Comparison of ENCODE assay signal across 8 mouse cellular contexts in the genomic region with DNA sequence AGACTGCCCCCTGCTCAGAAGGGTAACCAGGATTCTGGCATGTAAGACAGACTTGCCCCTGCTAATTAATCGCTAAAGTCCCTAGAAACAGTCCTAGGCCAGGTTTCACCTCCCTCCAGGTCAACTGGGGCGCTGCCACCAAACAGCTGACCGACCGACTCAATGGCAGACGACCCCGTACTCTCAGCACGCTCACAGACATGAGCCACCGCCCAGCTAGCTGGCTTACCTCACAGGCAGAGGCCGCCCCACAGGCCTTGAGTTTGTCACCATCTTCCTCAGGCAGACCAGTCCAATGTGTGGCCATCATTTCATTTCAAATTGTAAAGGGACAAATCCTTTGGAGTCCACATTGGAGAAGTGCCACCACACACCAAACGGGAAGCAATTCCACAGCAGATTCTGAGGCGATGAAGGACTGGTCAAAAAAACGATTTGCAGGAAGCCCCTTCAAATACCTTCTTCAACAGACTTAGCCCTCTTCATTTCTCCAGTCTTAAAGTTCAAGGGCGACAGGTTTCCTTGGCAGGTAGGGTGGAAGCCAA. TPM values are rescaled to one million over a fixed set of nuclear protein-coding genes. Genes with fewer than 3 reads are reported as not detected.
A peak's percentile ranks its signal among the peaks of the same experiment; 100 is the strongest.
DNase-seq lines count a peak whose midpoint lies in the region; ATAC-seq and TF ChIP-seq lines count a peak whose summit lies in the region.

No protein-coding gene starts in this region.

- ATAC-seq in midbrain, embryonic 13.5 days, result no peak
- no peak for ATAC-seq in stomach, embryonic 14.5 days (ENCODE audit: insufficient number of reproducible peaks, insufficient read depth, low FRiP score, low read depth)

- no peak for DNase-seq in layer of hippocampus, adult 2 months (ENCODE audit: low spot score in 2 of 2)
- no peak for DNase-seq in layer of hippocampus, postnatal 14 days (ENCODE audit: low spot score in 2 of 2)
- DNase-seq in adrenal gland, postnatal 10 days, result peak; percentile 63
- DNase-seq in heart, postnatal 14 days, result peak; percentile 48 to 64
- DNase-seq in left cerebral cortex, postnatal 4 days, result peak; percentile 51

- no peak for TF ChIP-seq POLR2A in embryonic fibroblast, embryonic 13.5 days (IDR thresholded peaks at IDR 0.05; ENCODE audit: low read depth, low read length)

- H3K9me3 ChIP-seq in midbrain, embryonic 13.5 days, result no peaks in the 10 kb centered on the region
- H3K9me3 ChIP-seq in stomach, embryonic 14.5 days (ENCODE audit: control insufficient read depth, low read depth, low read length), result no peaks in the 10 kb centered on the region

- no peaks in the 10 kb centered on the region for H3K36me3 ChIP-seq in midbrain, embryonic 13.5 days
- H3K36me3 ChIP-seq in stomach, embryonic 14.5 days (ENCODE audit: control insufficient read depth, insufficient read depth, low read length), result no peaks in the 10 kb centered on the region

- peak overlapping the region; percentile 96 for H3K27ac ChIP-seq in layer of hippocampus, adult 2 months
- H3K27ac ChIP-seq in embryonic fibroblast, embryonic 13.5 days (ENCODE audit: insufficient read depth, low read length), result peak overlapping the region; percentile 36
- peak overlapping the region; percentile 100 for H3K27ac ChIP-seq in midbrain, embryonic 13.5 days
- peak overlapping the region; percentile 99 for H3K27ac ChIP-seq in stomach, embryonic 14.5 days (ENCODE audit: low read length)

- peak overlapping the region; percentile 98 for H3K4me3 ChIP-seq in layer of hippocampus, adult 2 months
- peak overlapping the region; percentile 83 for H3K4me3 ChIP-seq in embryonic fibroblast, embryonic 13.5 days (ENCODE audit: insufficient read depth, low read length)
- H3K4me3 ChIP-seq in midbrain, embryonic 13.5 days (replicated peaks), result peak overlapping the region; percentile 98
- peak overlapping the region; percentile 87 for H3K4me3 ChIP-seq in stomach, embryonic 14.5 days (ENCODE audit: low read depth, low read length)

- H3K9ac ChIP-seq in midbrain, embryonic 13.5 days (replicated peaks), result peak overlapping the region; percentile 100
- H3K9ac ChIP-seq in stomach, embryonic 14.5 days (replicated peaks; ENCODE audit: low read depth, low read length), result peak overlapping the region; percentile 89

- under 1% methylated on average over 13 of the region's 13 CpGs for WGBS in midbrain, embryonic 13.5 days
- 4% methylated on average over 13 of the region's 13 CpGs for WGBS in stomach, embryonic 14.5 days

- H3K4me2 ChIP-seq in midbrain, embryonic 13.5 days (replicated peaks), result peak overlapping the region; percentile 92
- H3K4me2 ChIP-seq in stomach, embryonic 14.5 days (replicated peaks; ENCODE audit: low read depth, low read length), result peak overlapping the region; percentile 86

- H3K4me1 ChIP-seq in embryonic fibroblast, embryonic 13.5 days (ENCODE audit: control insufficient read depth, insufficient read depth, low read length), result 0 out of 2 replicates have a peak, but pooled peaks cover 3% of the 10 kb centered on the region
- H3K4me1 ChIP-seq in midbrain, embryonic 13.5 days (replicated peaks), result peaks cover 47% of the 10 kb centered on the region
- H3K4me1 ChIP-seq in stomach, embryonic 14.5 days (ENCODE audit: control insufficient read depth, insufficient read depth, low read length), result peaks cover 28% of the 10 kb centered on the region

- no peaks in the 10 kb centered on the region for H3K27me3 ChIP-seq in midbrain, embryonic 13.5 days
- no peaks in the 10 kb centered on the region for H3K27me3 ChIP-seq in stomach, embryonic 14.5 days (ENCODE audit: control insufficient read depth, insufficient read depth, low read length)

- intact Hi-C loops in heart, postnatal 14 days (cut with DNase I), result loop anchor here (2.0 to 5.0 kb wide), 3 partner anchors 68 to 175 kb away; no protein-coding TSS in a partner anchor
- intact Hi-C loops in left cerebral cortex, postnatal 4 days (cut with DNase I), result loop anchor here (5.0 to 10.0 kb wide), 3 partner anchors 62 to 220 kb away; no protein-coding TSS in a partner anchor

- TF ChIP-seq CTCF in layer of hippocampus, adult 2 months (conservative IDR thresholded peaks at IDR 0.05), result no peak
- TF ChIP-seq CTCF in embryonic fibroblast, embryonic 13.5 days (IDR thresholded peaks at IDR 0.05; ENCODE audit: borderline replicate concordance, insufficient read depth, low read length), result no peak

RNA-seq across cellular contexts. Expression of a gene that starts 1.5 kb away (rescaled TPM):
- 100 to 1,000 TPM; 358 to 386 TPM for total RNA-seq in layer of hippocampus, adult 2 months (2021)
- total RNA-seq in layer of hippocampus, postnatal 14 days (2021), result 100 to 1,000 TPM; 327 to 359 TPM
- total RNA-seq in adrenal gland, postnatal 10 days (2021), result 10 to 100 TPM; 57.5 to 78.3 TPM
- polyA plus RNA-seq in embryonic fibroblast, embryonic 13.5 days (2011; ENCODE audit: insufficient read length, low read depth, missing spikeins), result 82.7 and 83.0 TPM in 2 replicates
- 10 to 100 TPM; 84.5 to 91.7 TPM for total RNA-seq in heart, postnatal 14 days (2021)
- 100 to 1,000 TPM; 235 to 259 TPM for total RNA-seq in left cerebral cortex, postnatal 4 days (2021)
- 51.7 and 54.4 TPM in 2 replicates for polyA plus RNA-seq in midbrain, embryonic 13.5 days (2015; fragmentation: Nextera tagmentation; extraction: Ambion mirVana)
- 17.2 and 19.2 TPM in 2 replicates for polyA plus RNA-seq in stomach, embryonic 14.5 days (2014; fragmentation: Nextera tagmentation; extraction: Ambion mirVana)

Comparison
In these comparisons a context has a peak if more than half of its experiments do, and no peak if none do; other contexts are left out.
1. DNase-seq: peak in adrenal gland, postnatal 10 days (single experiment), heart, postnatal 14 days (2 of 2) and left cerebral cortex, postnatal 4 days (single experiment); none in layer of hippocampus, adult 2 months (0 of 2) and layer of hippocampus, postnatal 14 days (0 of 2).
2. H3K27ac ChIP-seq: peak in every context shown above with its lines; median percentile 100 in midbrain, embryonic 13.5 days; 99 in stomach, embryonic 14.5 days; 96 in layer of hippocampus, adult 2 months; 36 in embryonic fibroblast, embryonic 13.5 days.
3. Peak in every context shown above with its lines, with median percentiles within 50 percentile points of each other: H3K4me3 ChIP-seq.